Mouse (Mus musculus): Measurements from ENCODE around the gene Mast4. TPM values are rescaled to one million over a fixed set of nuclear protein-coding genes. Genes with fewer than 3 reads are reported as not detected.

The Mast4 gene
- total and polyA plus RNA-seq, 3 experiments = 0.99 to 7.4 (median 6.1) TPM

DNA sequence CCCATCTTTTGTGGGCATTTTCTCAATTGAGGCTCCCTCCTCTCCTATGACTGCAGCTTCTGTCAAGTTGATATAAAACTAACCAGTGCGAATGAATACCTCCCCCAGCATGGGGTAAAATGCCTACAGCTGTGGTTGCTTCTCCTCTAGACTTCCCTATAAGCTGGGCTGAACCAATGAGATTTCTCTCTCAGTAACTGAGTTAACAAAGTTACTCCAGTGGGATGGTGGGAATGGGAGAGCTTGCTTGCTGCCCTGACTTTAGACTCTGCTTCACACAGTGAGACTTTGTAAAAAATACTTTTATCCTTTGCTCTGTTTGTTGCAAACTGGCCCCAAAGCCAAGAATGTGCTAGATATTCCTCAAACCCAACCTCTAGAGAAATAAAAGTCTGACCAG, 41.2 kb downstream of the Mast4 start:
- Histone ChIP-seq H3K4me1 (ENCODE audit: control insufficient read depth in 1 of 2, insufficient read depth in 2 of 2) (no peaks in the 10 kb centered on the region), H3K9ac (ENCODE audit: insufficient read depth, low read depth) (no peak overlapping the region), H3K79me2 (replicated peaks; ENCODE audit: control insufficient read depth, extremely low read depth, insufficient read depth, poor library complexity, severe bottlenecking) (no peaks in the 10 kb centered on the region), H3K27ac (ENCODE audit: insufficient read depth, low read depth) (no peak overlapping the region), H3K9me3 (replicated peaks; ENCODE audit: low read length) (no peaks in the 10 kb centered on the region), H3K4me2 (ENCODE audit: insufficient read depth, low read depth, poor library complexity, severe bottlenecking) (no peak overlapping the region), H3K36me3 (replicated peaks in 1 of 2; ENCODE audit: control insufficient read depth in 1 of 2, insufficient read depth in 1 of 2, low read length in 1 of 2) (no peaks in the 10 kb centered on the region), H3K4me3 (replicated peaks in 1 of 3; ENCODE audit: low read depth in 2 of 3, low read length in 2 of 3, poor library complexity in 1 of 3) (no peak overlapping the region), H3K27me3 (replicated peaks) (no peaks in the 10 kb centered on the region)
- no peak for DNase-seq (ENCODE audit: extremely low read depth)
- dilution Hi-C loops (cut with MboI; ENCODE audit: extremely low pct_ligation_motif_present, extremely low pct_unique_long_range_greater_than_20kb, low sequenced_read_pairs) = no loop called here
- TF ChIP-seq RAD21 (IDR thresholded peaks at IDR 0.05; ENCODE audit: low read depth, low read length) (no peak), PAX5 (IDR thresholded peaks at IDR 0.05; ENCODE audit: low read length) (no peak), USF1 (IDR thresholded peaks at IDR 0.05; ENCODE audit: low read depth, low read length) (no peak), SIN3A (IDR thresholded peaks at IDR 0.05; ENCODE audit: low read length) (no peak), MEF2A (IDR thresholded peaks at IDR 0.05; ENCODE audit: borderline replicate concordance, low read depth, low read length) (no peak), ZMIZ1 (IDR thresholded peaks at IDR 0.05; ENCODE audit: low read depth, low read length) (no peak), ZC3H11A (IDR thresholded peaks at IDR 0.05; ENCODE audit: low read depth, low read length) (no peak), POLR2A (IDR thresholded peaks at IDR 0.05; ENCODE audit: low read depth, low read length) (no peak), HCFC1 (IDR thresholded peaks at IDR 0.05; ENCODE audit: low read depth, low read length) (no peak), GABPA (IDR thresholded peaks at IDR 0.05; ENCODE audit: insufficient replicate concordance, low read depth, low read length) (no peak), MAFK (IDR thresholded peaks at IDR 0.05; ENCODE audit: insufficient replicate concordance, low read length) (no peak), E2F4 (IDR thresholded peaks at IDR 0.05; ENCODE audit: insufficient replicate concordance, low read depth, low read length) (no peak), CTCF (conservative IDR thresholded peaks at IDR 0.05 in 1 of 2, IDR thresholded peaks at IDR 0.05 in 1 of 2; ENCODE audit: low read depth in 2 of 2, low read length in 2 of 2) (no peak), TBP (conservative IDR thresholded peaks at IDR 0.05; ENCODE audit: low read depth, low read length) (no peak), UBTF (IDR thresholded peaks at IDR 0.05; ENCODE audit: low read depth, low read length) (no peak)
- in situ Hi-C loops (cut with MboI; ENCODE audit: low pct_ligation_motif_present, low pct_unique_long_range_greater_than_20kb, low sequenced_read_pairs) = no loop called here

DNA sequence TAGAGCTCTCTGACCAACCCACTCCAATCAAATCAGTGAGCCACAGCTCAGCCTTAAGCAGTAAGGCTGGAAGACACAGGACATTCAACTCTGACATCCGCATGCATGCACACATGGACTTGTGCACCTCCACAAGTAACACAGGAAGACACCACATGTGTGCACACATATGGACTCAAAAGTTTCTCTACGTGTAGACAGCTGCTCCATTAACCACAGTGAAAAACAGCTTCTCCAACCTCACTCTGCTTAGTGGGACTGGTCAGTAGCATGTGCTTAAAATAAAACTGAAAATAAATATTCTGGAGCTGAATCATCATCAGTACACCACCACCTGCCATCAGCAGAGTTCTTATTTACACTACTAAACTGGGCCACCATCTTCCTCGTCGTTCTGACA, 43.2 kb downstream of the Mast4 start:
- TF ChIP-seq IRF4 (IDR thresholded peaks at IDR 0.05; ENCODE audit: low read depth, low read length) (no peak), SIN3A (IDR thresholded peaks at IDR 0.05; ENCODE audit: low read length) (no peak), USF2 (conservative IDR thresholded peaks at IDR 0.05; ENCODE audit: low read depth, low read length) (no peak), EP300 (IDR thresholded peaks at IDR 0.05; ENCODE audit: low read length) (no peak), CHD2 (IDR thresholded peaks at IDR 0.05; ENCODE audit: low read length) (no peak), UBTF (IDR thresholded peaks at IDR 0.05; ENCODE audit: low read depth, low read length) (no peak), JUND (conservative IDR thresholded peaks at IDR 0.05; ENCODE audit: low read depth, low read length) (no peak), BHLHE40 (IDR thresholded peaks at IDR 0.05; ENCODE audit: low read depth, low read length) (no peak), MEF2A (IDR thresholded peaks at IDR 0.05; ENCODE audit: borderline replicate concordance, low read depth, low read length) (no peak), ELF1 (IDR thresholded peaks at IDR 0.05; ENCODE audit: low read depth, low read length) (no peak), JUN (IDR thresholded peaks at IDR 0.05; ENCODE audit: insufficient read depth, low read depth, low read length) (no peak), PAX5 (IDR thresholded peaks at IDR 0.05; ENCODE audit: low read length) (no peak), MAFK (IDR thresholded peaks at IDR 0.05; ENCODE audit: insufficient replicate concordance, low read length) (no peak), POLR2A (IDR thresholded peaks at IDR 0.05; ENCODE audit: low read depth, low read length) (no peak), CHD1 (IDR thresholded peaks at IDR 0.05; ENCODE audit: low read depth, low read length) (no peak), TBP (conservative IDR thresholded peaks at IDR 0.05; ENCODE audit: low read depth, low read length) (no peak), MAX (IDR thresholded peaks at IDR 0.05; ENCODE audit: low read length) (no peak), ZNF384 (IDR thresholded peaks at IDR 0.05; ENCODE audit: low read depth, low read length) (no peak), KAT2A (IDR thresholded peaks at IDR 0.05; ENCODE audit: insufficient replicate concordance, low read length) (no peak), CTCF (conservative IDR thresholded peaks at IDR 0.05 in 1 of 2, IDR thresholded peaks at IDR 0.05 in 1 of 2; ENCODE audit: low read depth in 2 of 2, low read length in 2 of 2) (no peak)
- Histone ChIP-seq H3K4me3 (replicated peaks in 1 of 3; ENCODE audit: low read depth in 2 of 3, low read length in 2 of 3, poor library complexity in 1 of 3) (no peak overlapping the region), H3K4me1 (ENCODE audit: control insufficient read depth in 1 of 2, insufficient read depth in 2 of 2) (no peaks in the 10 kb centered on the region), H3K9me3 (replicated peaks; ENCODE audit: low read length) (no peaks in the 10 kb centered on the region), H3K9ac (ENCODE audit: insufficient read depth, low read depth) (no peak overlapping the region), H3K27me3 (replicated peaks) (no peaks in the 10 kb centered on the region), H3K36me3 (replicated peaks in 1 of 2; ENCODE audit: control insufficient read depth in 1 of 2, insufficient read depth in 1 of 2, low read length in 1 of 2) (no peaks in the 10 kb centered on the region), H3K27ac (ENCODE audit: insufficient read depth, low read depth) (no peak overlapping the region), H3K4me2 (ENCODE audit: insufficient read depth, low read depth, poor library complexity, severe bottlenecking) (no peak overlapping the region), H3K79me2 (replicated peaks; ENCODE audit: control insufficient read depth, extremely low read depth, insufficient read depth, poor library complexity, severe bottlenecking) (no peaks in the 10 kb centered on the region)
- in situ Hi-C loops (cut with MboI; ENCODE audit: low pct_ligation_motif_present, low pct_unique_long_range_greater_than_20kb, low sequenced_read_pairs) = no loop called here
- DNase-seq (ENCODE audit: extremely low read depth) = no peak
- dilution Hi-C loops (cut with MboI; ENCODE audit: extremely low pct_ligation_motif_present, extremely low pct_unique_long_range_greater_than_20kb, low sequenced_read_pairs) = no loop called here

Measured in CH12.LX (cell line).